Mouse (Mus musculus): ENCODE measurements around the gene Serpinb8. TPM values are rescaled to one million over a fixed set of nuclear protein-coding genes. Genes with fewer than 3 reads are reported as not detected.
A peak's percentile ranks its signal among the peaks of the same experiment; 100 is the strongest.

Gene Serpinb8
- 0.22 and 0.52 TPM in 2 replicates for polyA plus RNA-seq (2015; fragmentation: Nextera tagmentation; extraction: Ambion mirVana)

DNA sequence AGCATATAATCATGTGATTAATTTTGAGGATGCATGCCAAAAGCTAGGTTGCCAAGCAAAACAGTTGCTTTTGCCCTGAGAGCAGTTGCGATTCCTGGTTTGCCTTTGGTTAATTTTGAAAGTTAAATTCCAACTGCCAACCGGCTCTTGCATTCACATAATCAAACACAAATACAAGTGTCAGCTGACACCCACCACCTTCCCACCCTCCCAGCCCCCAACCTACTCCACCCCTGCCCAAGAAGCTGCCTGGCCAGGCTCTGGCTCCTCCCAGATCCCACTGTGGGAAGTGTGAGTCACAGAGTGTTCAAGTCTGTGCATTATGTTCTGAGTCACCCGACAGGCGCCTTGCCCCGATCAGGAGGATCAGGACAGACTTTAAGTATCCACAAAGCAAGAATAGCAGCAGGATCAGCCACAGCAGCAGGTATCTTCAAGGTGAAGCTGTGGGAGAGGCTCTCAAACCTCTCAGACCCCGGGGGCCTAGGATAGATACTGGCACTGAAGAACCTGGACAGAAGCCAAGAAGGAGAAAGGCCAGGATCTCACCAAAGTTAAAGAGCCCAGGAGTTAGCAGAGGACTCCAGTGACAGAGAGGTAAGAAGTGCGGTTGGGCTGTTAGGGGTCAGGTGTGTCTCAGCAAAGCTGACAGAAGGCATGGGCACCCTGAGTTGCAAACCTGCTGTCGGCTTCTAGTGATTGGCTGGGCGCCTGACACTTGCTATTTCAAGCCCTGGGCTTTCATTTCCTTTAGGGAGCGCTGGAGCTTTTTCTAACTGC lies at the start of gene Serpinb8:
TSS of gene Serpinb8 (plus strand) at position 316 of the 780 bp plus-strand sequence.
- H3K4me1 ChIP-seq (replicated peaks; ENCODE audit: control insufficient read depth, insufficient read depth, low read length), result peaks cover 10% of the 10 kb centered on the region
- no peak within 1 kb of the TSS for H3K4me2 ChIP-seq (ENCODE audit: low read length)
- H3K9ac ChIP-seq (replicated peaks; ENCODE audit: low read depth, low read length), result no peak within 1 kb of the TSS
- ATAC-seq, result peak; percentile 85
- H3K36me3 ChIP-seq (ENCODE audit: control insufficient read depth, insufficient read depth), result no peaks in the 10 kb centered on the region
- 45% methylated on average over 10 of the region's 10 CpGs for WGBS
- H3K9me3 ChIP-seq (ENCODE audit: control insufficient read depth, low read length), result no peaks in the 10 kb centered on the region
- H3K27me3 ChIP-seq (replicated peaks; ENCODE audit: control insufficient read depth, insufficient read depth, low read length), result no peaks in the 10 kb centered on the region
- H3K27ac ChIP-seq (ENCODE audit: low read length), result no peak within 1 kb of the TSS
- H3K4me3 ChIP-seq (replicated peaks; ENCODE audit: low read length), result no peak within 1 kb of the TSS

DNA sequence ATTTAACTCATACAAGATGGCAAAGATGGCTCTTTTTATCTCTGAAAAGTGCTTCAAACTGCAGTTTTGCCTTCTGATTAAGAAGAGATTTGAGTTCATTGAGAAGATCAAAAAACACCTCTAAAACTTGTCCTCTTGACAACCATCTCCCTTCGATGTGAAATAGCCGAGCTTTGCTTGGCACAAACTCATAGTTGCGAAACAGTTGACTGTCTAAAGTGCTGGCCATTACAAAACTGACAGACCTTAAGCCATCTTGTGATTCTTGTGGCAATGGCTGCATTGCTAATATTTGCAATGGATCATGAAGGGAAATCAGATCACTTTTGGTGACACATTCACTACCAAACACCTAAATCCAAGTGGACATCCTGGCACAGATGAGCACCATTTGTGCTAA lies 30.3 kb upstream of the Serpinb8 start:
- no peak overlapping the region for H3K4me3 ChIP-seq (replicated peaks; ENCODE audit: low read length)
- no peaks in the 10 kb centered on the region for H3K4me1 ChIP-seq (replicated peaks; ENCODE audit: control insufficient read depth, insufficient read depth, low read length)
- H3K9ac ChIP-seq (replicated peaks; ENCODE audit: low read depth, low read length), result no peak overlapping the region
- no peaks in the 10 kb centered on the region for H3K27me3 ChIP-seq (replicated peaks; ENCODE audit: control insufficient read depth, insufficient read depth, low read length)
- no peak for ATAC-seq
- no peak overlapping the region for H3K4me2 ChIP-seq (ENCODE audit: low read length)
- H3K27ac ChIP-seq (ENCODE audit: low read length), result no peak overlapping the region
- 90% methylated on average over 3 of the region's 3 CpGs for WGBS
- no peaks in the 10 kb centered on the region for H3K36me3 ChIP-seq (ENCODE audit: control insufficient read depth, insufficient read depth)
- H3K9me3 ChIP-seq (ENCODE audit: control insufficient read depth, low read length), result no peaks in the 10 kb centered on the region

DNA sequence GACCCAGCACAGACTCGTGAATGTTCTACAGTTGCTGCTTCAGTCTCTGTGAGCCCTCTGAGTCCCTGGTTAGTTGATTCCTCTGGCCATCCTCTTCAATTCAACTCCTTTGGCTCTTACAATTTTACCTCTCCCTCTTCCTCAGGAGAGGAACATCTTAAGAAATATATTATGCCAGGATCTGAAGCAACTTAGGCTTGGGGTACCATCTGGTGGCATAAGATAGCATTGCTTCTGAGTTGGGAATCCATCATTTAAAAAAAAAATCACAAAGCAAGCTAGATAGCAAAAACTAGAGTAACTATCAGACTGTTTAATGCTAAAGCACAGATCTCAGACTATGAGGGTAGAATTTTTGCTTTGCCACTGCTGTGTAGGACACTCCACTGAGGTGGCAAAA lies 27.7 kb upstream of the Serpinb8 start:
- Histone ChIP-seq H3K4me1 (replicated peaks; ENCODE audit: control insufficient read depth, insufficient read depth, low read length) (no peaks in the 10 kb centered on the region), H3K4me3 (replicated peaks; ENCODE audit: low read length) (no peak overlapping the region), H3K4me2 (ENCODE audit: low read length) (no peak overlapping the region), H3K36me3 (ENCODE audit: control insufficient read depth, insufficient read depth) (no peaks in the 10 kb centered on the region), H3K9me3 (ENCODE audit: control insufficient read depth, low read length) (no peaks in the 10 kb centered on the region), H3K27ac (ENCODE audit: low read length) (no peak overlapping the region), H3K9ac (replicated peaks; ENCODE audit: low read depth, low read length) (no peak overlapping the region), H3K27me3 (replicated peaks; ENCODE audit: control insufficient read depth, insufficient read depth, low read length) (no peaks in the 10 kb centered on the region)
- no peak for ATAC-seq
- 80% methylated on average over 1 of the region's 1 CpGs for WGBS

DNA sequence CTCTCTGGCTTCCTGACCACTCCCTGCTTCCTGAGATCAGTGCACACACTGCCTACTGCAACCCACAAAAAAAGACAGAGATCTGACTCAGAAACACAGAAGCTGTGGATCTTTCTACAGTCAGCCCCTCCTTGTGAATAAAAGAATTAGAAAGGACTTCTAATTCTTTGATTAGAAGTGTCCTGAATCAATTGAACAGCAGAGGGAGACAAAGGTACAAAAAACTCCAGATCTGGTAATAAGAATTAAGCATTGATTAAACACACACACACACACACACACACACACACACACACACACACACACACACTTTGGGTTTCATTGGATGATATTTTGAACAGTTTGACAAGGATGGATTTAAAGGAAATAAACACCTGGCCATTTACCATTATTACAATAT lies 24.2 kb upstream of the Serpinb8 start:
- no peaks in the 10 kb centered on the region for H3K4me1 ChIP-seq (replicated peaks; ENCODE audit: control insufficient read depth, insufficient read depth, low read length)
- ATAC-seq, result peak; percentile 26; the same call in 1 of the 2 replicates
- no peaks in the 10 kb centered on the region for H3K9me3 ChIP-seq (ENCODE audit: control insufficient read depth, low read length)
- no peaks in the 10 kb centered on the region for H3K36me3 ChIP-seq (ENCODE audit: control insufficient read depth, insufficient read depth)
- no peaks in the 10 kb centered on the region for H3K27me3 ChIP-seq (replicated peaks; ENCODE audit: control insufficient read depth, insufficient read depth, low read length)
- no peak overlapping the region for H3K27ac ChIP-seq (ENCODE audit: low read length)
- no peak overlapping the region for H3K9ac ChIP-seq (replicated peaks; ENCODE audit: low read depth, low read length)
- no peak overlapping the region for H3K4me2 ChIP-seq (ENCODE audit: low read length)
- no peak overlapping the region for H3K4me3 ChIP-seq (replicated peaks; ENCODE audit: low read length)

DNA sequence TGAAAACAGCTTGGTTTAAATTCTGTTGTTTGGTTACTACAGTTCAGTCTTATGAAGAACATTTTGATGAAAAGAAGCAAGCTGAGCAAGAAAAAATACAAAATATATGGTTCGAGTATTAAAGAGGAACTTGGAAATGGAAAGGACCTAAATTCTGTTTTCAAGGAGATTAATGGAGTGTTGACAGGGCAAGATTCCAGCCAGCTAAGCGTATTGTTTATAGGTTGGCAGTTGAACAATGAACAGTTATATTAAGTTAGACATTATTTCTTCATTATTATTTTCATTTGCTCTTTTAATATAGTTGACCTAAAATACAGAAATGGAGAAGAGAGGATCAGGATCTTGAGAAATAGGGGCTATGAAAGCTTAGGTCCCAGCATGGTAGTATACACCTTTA lies 13.7 kb upstream of the Serpinb8 start:
- Histone ChIP-seq H3K4me3 (replicated peaks; ENCODE audit: low read length) (no peak overlapping the region), H3K27me3 (replicated peaks; ENCODE audit: control insufficient read depth, insufficient read depth, low read length) (no peaks in the 10 kb centered on the region), H3K4me1 (replicated peaks; ENCODE audit: control insufficient read depth, insufficient read depth, low read length) (no peaks in the 10 kb centered on the region), H3K27ac (ENCODE audit: low read length) (no peak overlapping the region), H3K9ac (replicated peaks; ENCODE audit: low read depth, low read length) (no peak overlapping the region), H3K36me3 (ENCODE audit: control insufficient read depth, insufficient read depth) (no peaks in the 10 kb centered on the region), H3K4me2 (ENCODE audit: low read length) (no peak overlapping the region), H3K9me3 (ENCODE audit: control insufficient read depth, low read length) (no peaks in the 10 kb centered on the region)
- no peak for ATAC-seq
- 91% methylated on average over 2 of the region's 2 CpGs for WGBS

DNA sequence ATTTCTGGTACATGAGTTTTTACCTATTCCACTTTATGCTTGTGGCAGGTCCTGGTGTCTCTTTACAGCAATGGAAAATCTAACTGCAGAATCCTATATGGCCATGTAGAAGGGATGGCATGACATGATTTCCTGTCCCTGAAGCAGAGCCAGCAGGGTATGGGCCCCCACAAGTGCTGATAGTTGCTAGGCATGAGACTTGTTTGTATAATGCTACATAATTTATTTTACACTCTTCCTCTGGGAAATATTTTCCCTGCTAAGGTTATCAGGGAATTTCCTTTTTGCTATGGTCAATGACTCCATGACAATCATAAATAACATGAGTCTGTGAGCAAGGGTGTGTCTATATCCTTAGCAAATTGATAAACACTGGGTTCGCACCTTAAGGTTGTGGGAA lies 12.3 kb upstream of the Serpinb8 start:
- Histone ChIP-seq H3K4me1 (replicated peaks; ENCODE audit: control insufficient read depth, insufficient read depth, low read length) (no peaks in the 10 kb centered on the region), H3K27ac (ENCODE audit: low read length) (no peak overlapping the region), H3K27me3 (replicated peaks; ENCODE audit: control insufficient read depth, insufficient read depth, low read length) (no peaks in the 10 kb centered on the region), H3K4me3 (replicated peaks; ENCODE audit: low read length) (no peak overlapping the region), H3K36me3 (ENCODE audit: control insufficient read depth, insufficient read depth) (no peaks in the 10 kb centered on the region), H3K4me2 (ENCODE audit: low read length) (no peak overlapping the region), H3K9ac (replicated peaks; ENCODE audit: low read depth, low read length) (no peak overlapping the region), H3K9me3 (ENCODE audit: control insufficient read depth, low read length) (no peaks in the 10 kb centered on the region)
- 95% methylated on average over 1 of the region's 1 CpGs for WGBS
- no peak for ATAC-seq

DNA sequence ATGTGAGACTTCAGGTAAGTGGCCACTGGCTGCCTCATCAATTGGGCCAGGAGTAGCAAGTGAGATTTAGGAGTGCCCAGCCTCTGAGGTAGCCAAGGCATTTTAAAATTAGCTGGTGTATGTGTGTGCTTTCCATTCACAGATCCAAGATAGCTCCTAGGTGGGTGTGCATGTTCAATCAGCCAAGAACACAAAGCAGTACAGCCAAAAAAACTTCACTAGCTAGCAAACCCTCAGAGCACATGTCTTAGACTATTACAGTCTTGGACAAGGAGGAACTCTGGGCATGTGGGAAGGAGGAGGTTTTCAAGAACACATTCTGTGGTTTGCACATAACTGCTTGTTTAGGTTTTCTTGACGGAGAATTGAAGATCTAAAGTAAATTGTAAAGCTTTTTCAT lies 8.6 kb upstream of the Serpinb8 start:
- 74% methylated on average over 1 of the region's 1 CpGs for WGBS
- H3K4me2 ChIP-seq (ENCODE audit: low read length), result no peak overlapping the region
- no peaks in the 10 kb centered on the region for H3K4me1 ChIP-seq (replicated peaks; ENCODE audit: control insufficient read depth, insufficient read depth, low read length)
- no peak overlapping the region for H3K4me3 ChIP-seq (replicated peaks; ENCODE audit: low read length)
- H3K9ac ChIP-seq (replicated peaks; ENCODE audit: low read depth, low read length), result no peak overlapping the region
- no peaks in the 10 kb centered on the region for H3K27me3 ChIP-seq (replicated peaks; ENCODE audit: control insufficient read depth, insufficient read depth, low read length)
- no peak for ATAC-seq
- H3K36me3 ChIP-seq (ENCODE audit: control insufficient read depth, insufficient read depth), result no peaks in the 10 kb centered on the region
- H3K9me3 ChIP-seq (ENCODE audit: control insufficient read depth, low read length), result no peaks in the 10 kb centered on the region
- no peak overlapping the region for H3K27ac ChIP-seq (ENCODE audit: low read length)

DNA sequence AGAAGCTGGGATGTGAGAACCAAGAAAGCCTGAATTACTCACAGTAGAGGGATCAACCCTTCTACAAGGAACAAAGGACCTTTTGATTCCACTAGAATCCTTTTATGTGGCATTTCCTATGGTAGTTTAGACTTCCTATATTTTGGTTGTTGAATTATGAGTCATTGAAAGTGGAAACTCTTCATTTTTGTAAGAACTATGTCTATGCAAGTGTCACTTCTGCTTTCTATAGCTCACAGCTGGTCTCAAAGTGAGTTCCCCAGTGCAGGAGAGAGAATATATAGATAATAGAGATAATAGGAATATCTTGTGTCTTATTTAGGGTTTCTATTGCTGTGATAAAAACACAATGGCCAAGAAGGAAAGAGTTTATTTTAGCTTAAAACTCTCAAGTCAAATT lies 6.9 kb upstream of the Serpinb8 start:
- H3K4me2 ChIP-seq (ENCODE audit: low read length), result no peak overlapping the region
- no peaks in the 10 kb centered on the region for H3K9me3 ChIP-seq (ENCODE audit: control insufficient read depth, low read length)
- H3K4me1 ChIP-seq (replicated peaks; ENCODE audit: control insufficient read depth, insufficient read depth, low read length), result no peaks in the 10 kb centered on the region
- no peak overlapping the region for H3K27ac ChIP-seq (ENCODE audit: low read length)
- no peak for ATAC-seq
- no peaks in the 10 kb centered on the region for H3K36me3 ChIP-seq (ENCODE audit: control insufficient read depth, insufficient read depth)
- H3K9ac ChIP-seq (replicated peaks; ENCODE audit: low read depth, low read length), result no peak overlapping the region
- no peaks in the 10 kb centered on the region for H3K27me3 ChIP-seq (replicated peaks; ENCODE audit: control insufficient read depth, insufficient read depth, low read length)
- no peak overlapping the region for H3K4me3 ChIP-seq (replicated peaks; ENCODE audit: low read length)

DNA sequence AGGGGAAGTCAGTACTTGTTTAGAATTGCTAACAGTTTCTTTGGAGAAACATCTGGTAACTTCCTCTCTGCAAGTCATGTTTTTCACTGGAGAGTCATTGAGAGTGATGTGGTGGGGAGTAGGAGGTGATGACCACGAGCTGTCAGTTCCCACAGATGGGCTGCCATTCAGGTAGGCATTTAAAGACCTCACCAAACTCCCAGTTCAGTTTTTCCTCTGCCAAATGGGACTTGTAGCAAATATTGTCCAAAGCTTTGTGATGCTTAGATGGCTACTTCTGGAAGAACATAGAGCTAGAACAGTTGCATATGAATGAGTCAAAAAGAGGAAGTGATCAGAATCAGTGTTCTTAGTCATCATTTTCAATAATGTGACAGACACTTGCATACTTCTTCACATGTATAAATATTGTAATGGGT lies 5.8 kb upstream of the Serpinb8 start:
- Histone ChIP-seq H3K4me3 (replicated peaks; ENCODE audit: low read length) (no peak overlapping the region), H3K36me3 (ENCODE audit: control insufficient read depth, insufficient read depth) (no peaks in the 10 kb centered on the region), H3K9ac (replicated peaks; ENCODE audit: low read depth, low read length) (no peak overlapping the region), H3K9me3 (ENCODE audit: control insufficient read depth, low read length) (no peaks in the 10 kb centered on the region), H3K27me3 (replicated peaks; ENCODE audit: control insufficient read depth, insufficient read depth, low read length) (no peaks in the 10 kb centered on the region), H3K4me1 (replicated peaks; ENCODE audit: control insufficient read depth, insufficient read depth, low read length) (no peaks in the 10 kb centered on the region), H3K4me2 (ENCODE audit: low read length) (no peak overlapping the region), H3K27ac (ENCODE audit: low read length) (no peak overlapping the region)
- WGBS, result 38% methylated on average over 1 of the region's 1 CpGs
- ATAC-seq, result no peak

DNA sequence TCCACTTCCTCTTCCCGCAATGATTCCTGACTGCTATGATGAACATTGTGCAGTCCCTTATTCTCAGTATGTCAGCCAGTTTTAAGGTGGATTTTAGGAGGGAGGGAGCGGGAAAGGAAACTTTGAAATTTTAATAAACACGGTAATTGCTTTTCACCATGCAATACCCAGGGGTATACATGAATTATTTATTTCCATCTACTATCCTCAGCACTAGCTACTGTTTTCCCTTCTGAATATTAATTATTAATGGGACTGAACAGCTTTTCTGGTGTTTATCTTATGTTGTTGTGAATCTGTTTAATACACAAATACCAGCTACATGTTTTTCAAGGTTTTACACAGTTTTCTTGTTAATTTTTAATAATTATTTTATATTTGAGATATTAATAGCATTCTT lies 4.9 kb upstream of the Serpinb8 start:
- Histone ChIP-seq H3K4me3 (replicated peaks; ENCODE audit: low read length) (no peak overlapping the region), H3K4me2 (ENCODE audit: low read length) (no peak overlapping the region), H3K9ac (replicated peaks; ENCODE audit: low read depth, low read length) (no peak overlapping the region), H3K36me3 (ENCODE audit: control insufficient read depth, insufficient read depth) (no peaks in the 10 kb centered on the region), H3K9me3 (ENCODE audit: control insufficient read depth, low read length) (no peaks in the 10 kb centered on the region), H3K27ac (ENCODE audit: low read length) (no peak overlapping the region), H3K27me3 (replicated peaks; ENCODE audit: control insufficient read depth, insufficient read depth, low read length) (no peaks in the 10 kb centered on the region), H3K4me1 (replicated peaks; ENCODE audit: control insufficient read depth, insufficient read depth, low read length) (peaks cover 5% of the 10 kb centered on the region)
- ATAC-seq, result no peak
- 88% methylated on average over 3 of the region's 3 CpGs for WGBS
